Mouse (Mus musculus): ENCODE results near the gene Reep1.

GRCm38 (mm10) chr6:71769901-71770690 is 62.7 kb downstream of the Reep1 start:
- TF ChIP-seq CTCF (conservative IDR thresholded peaks at IDR 0.05; ENCODE audit: low read length) = peak; percentile 59
- TF ChIP-seq NANOG (IDR thresholded peaks at IDR 0.05; ENCODE audit: borderline replicate concordance, low read length) = no peak
- no peak for TF ChIP-seq POU5F1 (IDR thresholded peaks at IDR 0.05; ENCODE audit: borderline replicate concordance, low read length)

All from E14TG2a.4 (cell line).